ENCODE assay signal across 24 mouse cellular contexts in the genomic region with DNA sequence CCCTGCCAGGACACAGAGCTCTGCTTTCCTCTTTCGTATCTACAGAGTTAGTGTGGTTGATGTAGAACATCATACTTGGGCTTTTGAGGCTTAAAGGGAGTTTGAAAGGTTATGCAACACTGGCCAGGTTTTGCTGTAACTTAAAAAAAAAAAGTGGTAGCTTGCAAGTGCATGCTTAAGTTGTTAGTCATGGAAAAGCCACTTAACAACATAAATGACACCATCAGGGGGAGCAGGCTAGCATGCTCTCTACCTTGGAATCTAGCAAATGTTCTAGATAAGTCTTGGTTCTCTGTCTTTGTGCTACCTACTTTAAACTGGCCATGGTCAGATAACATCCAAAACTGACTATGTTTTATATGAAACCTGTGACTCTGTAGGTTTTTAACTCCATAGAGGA.
DNase-seq lines count a peak whose midpoint lies in the region; ATAC-seq lines count a peak whose summit lies in the region.
"Had no signal": no experiment of that assay in that cellular context is flagged by ENCODE, and none has a peak within 500 bp of the region (broad histone marks: within the 10 kb centered on the region; RNA-seq: fewer than 3 reads in every experiment).

No protein-coding gene starts in this region.

- no peaks in the 10 kb centered on the region for H3K36me3 ChIP-seq in embryonic facial prominence, embryonic 14.5 days (ENCODE audit: control insufficient read depth, insufficient read depth, low read length)
- H3K36me3 ChIP-seq: embryonic facial prominence, embryonic 15.5 days; hindbrain, embryonic 12.5 days; hindbrain, embryonic 15.5 days had no signal

- 51% methylated on average over 1 of the region's 1 CpGs for WGBS in embryonic facial prominence, embryonic 14.5 days

- H3K9me3 ChIP-seq in embryonic facial prominence, embryonic 14.5 days (ENCODE audit: control insufficient read depth, low read length), result no peaks in the 10 kb centered on the region
- H3K9me3 ChIP-seq: embryonic facial prominence, embryonic 15.5 days; hindbrain, embryonic 12.5 days; hindbrain, embryonic 15.5 days had no signal

- no peak overlapping the region for H3K9ac ChIP-seq in embryonic facial prominence, embryonic 14.5 days (ENCODE audit: low read depth, low read length)
- H3K9ac ChIP-seq: embryonic facial prominence, embryonic 15.5 days; forebrain, postnatal 0 days; hindbrain, embryonic 12.5 days; hindbrain, embryonic 15.5 days had no signal

- H3K27me3 ChIP-seq in embryonic facial prominence, embryonic 14.5 days (replicated peaks; ENCODE audit: control insufficient read depth, insufficient read depth, low read length), result no peaks in the 10 kb centered on the region
- H3K27me3 ChIP-seq: embryonic facial prominence, embryonic 15.5 days had no signal

- no peak overlapping the region for H3K27ac ChIP-seq in embryonic facial prominence, embryonic 14.5 days (replicated peaks; ENCODE audit: low read depth, low read length)
- H3K27ac ChIP-seq: embryonic facial prominence, embryonic 15.5 days; gastrocnemius, adult 2 months; hindbrain, embryonic 12.5 days; hindbrain, embryonic 15.5 days had no signal

- H3K4me2 ChIP-seq in embryonic facial prominence, embryonic 14.5 days (ENCODE audit: low read depth, low read length), result no peak overlapping the region
- H3K4me2 ChIP-seq: embryonic facial prominence, embryonic 15.5 days; heart, embryonic 11.5 days; hindbrain, embryonic 12.5 days had no signal

- H3K4me3 ChIP-seq in embryonic facial prominence, embryonic 14.5 days (ENCODE audit: low read depth, low read length), result no peak overlapping the region
- H3K4me3 ChIP-seq: embryonic facial prominence, embryonic 15.5 days; gastrocnemius, adult 2 months; hindbrain, embryonic 12.5 days; hindbrain, embryonic 15.5 days had no signal

- DNase-seq in lung, postnatal 25 days (ENCODE audit: low spot score), result peak; percentile 1
- no peak for DNase-seq in lung, postnatal 14 days
- DNase-seq in 416B (ENCODE audit: low read depth) (peak; percentile 5), NIH3T3 (ENCODE audit: low read depth) (peak; percentile 22)
- peak; percentile 23 for DNase-seq in embryonic facial prominence, embryonic 14.5 days (ENCODE audit: low spot score)
- no peak for DNase-seq in kidney, postnatal 25 days
- DNase-seq in thymus, postnatal 4 days, result no peak
- DNase-seq: adrenal gland, postnatal 25 days; B cell, adult 2 months; cerebellum, adult 11-12 months; cerebellum, adult 8-10 months; cerebellum, postnatal 10 days; cerebellum, postnatal 36 days; embryo, embryonic 11 days; forebrain, postnatal 0 days; gastrocnemius, adult 2 months; gastrocnemius, postnatal 14 days; heart, adult 11 months had no signal

- ATAC-seq in embryonic facial prominence, embryonic 14.5 days (ENCODE audit: low read depth), result no peak
- ATAC-seq: CD4-positive, CD25-positive, alpha-beta regulatory T cell, adult 4 months; forebrain, embryonic 14.5 days; forebrain, postnatal 0 days had no signal

- peaks cover 14% of the 10 kb centered on the region; the same call in 1 of the 2 replicates for H3K4me1 ChIP-seq in embryonic facial prominence, embryonic 14.5 days (ENCODE audit: control insufficient read depth, insufficient read depth, low read length)

Comparison
In these comparisons a context has a peak if more than half of its experiments do, and no peak if none do; other contexts are left out.
1. DNase-seq: peak in lung, postnatal 25 days (single experiment), 416B (single experiment), NIH3T3 (single experiment) and embryonic facial prominence, embryonic 14.5 days (single experiment); none in lung, postnatal 14 days (single experiment), kidney, postnatal 25 days (0 of 2) and thymus, postnatal 4 days (single experiment).